Mouse (Mus musculus) gastrocnemius, postnatal 14 days (tissue): ENCODE measurements at regions not wholly inside any gene's neighbourhood (a gene's known extent, or its start where the extent isn't known, plus 50 kb on each side); places are given as distances from the start of the nearest gene placed in this dataset.

Source experiments
- DNase-seq: peaks from one replicate; pipeline ENCODE4 v3.0.0; 2021; ENCODE audit warnings: mixed read lengths
- intact Hi-C: fragments of 180-260 bp; cut with DNase I; formaldehyde crosslinking; loops from one replicate; pipeline ENCODE4 v1.15.1; 2025; ENCODE audit warnings: low total_unique reads

- no peak for DNase-seq
- intact Hi-C loops: no loop called here
These were observed 362.4 kb upstream of the Gm38303 start for GRCm38 (mm10) chr3:10697698-10698452.

DNA sequence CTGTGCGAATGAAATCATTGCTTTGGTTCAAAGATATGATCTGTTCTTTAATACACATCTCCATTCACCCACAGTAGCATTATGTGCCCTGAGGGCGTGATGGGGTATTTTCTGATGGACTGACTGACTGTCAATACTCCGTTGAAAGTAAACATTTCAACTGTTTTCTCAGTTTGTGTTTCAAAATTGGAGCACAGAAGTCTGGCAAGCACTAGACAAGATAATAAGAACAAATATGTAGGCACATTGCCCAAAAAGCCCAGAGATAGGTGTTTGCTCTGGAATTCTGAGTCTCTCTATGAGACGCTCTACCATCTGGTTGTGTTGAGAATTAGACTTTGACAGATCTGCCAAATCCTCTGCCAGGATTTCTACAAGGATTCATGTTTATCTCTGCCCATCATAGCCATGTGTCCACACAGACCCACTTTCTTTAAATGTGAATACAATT, 350.0 kb upstream of the Gm38303 start:
- intact Hi-C loops: no loop called here
- DNase-seq: no peak

GRCm38 (mm10) chr3:10684885-10685500, 349.5 kb upstream of the Gm38303 start:
- intact Hi-C loops: no loop called here

DNA sequence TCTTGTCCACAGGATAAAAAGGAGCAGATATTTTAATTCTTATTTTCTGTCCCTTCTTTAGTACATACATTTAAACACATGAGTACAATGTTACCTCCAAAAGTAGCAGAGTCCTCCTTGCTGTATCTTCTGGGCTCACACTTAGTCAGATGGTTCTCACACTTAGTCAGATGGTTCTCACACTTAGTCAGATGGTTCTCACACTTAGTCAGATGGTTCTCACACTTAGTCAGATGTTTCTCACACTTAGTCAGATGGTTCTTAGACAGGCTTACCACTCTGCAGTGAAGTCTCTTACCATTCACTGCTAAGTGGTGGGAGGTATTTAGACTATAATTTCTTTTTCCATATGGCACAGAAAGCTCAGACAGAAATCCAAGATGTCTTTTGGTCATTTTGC, 346.5 kb upstream of the Gm38303 start:
- no peak for DNase-seq
- intact Hi-C loops: no loop called here

More at GRCm38 (mm10) chr3:10684885-10685500, 349.5 kb upstream of the Gm38303 start:
- peak; percentile 41 for DNase-seq

DNA sequence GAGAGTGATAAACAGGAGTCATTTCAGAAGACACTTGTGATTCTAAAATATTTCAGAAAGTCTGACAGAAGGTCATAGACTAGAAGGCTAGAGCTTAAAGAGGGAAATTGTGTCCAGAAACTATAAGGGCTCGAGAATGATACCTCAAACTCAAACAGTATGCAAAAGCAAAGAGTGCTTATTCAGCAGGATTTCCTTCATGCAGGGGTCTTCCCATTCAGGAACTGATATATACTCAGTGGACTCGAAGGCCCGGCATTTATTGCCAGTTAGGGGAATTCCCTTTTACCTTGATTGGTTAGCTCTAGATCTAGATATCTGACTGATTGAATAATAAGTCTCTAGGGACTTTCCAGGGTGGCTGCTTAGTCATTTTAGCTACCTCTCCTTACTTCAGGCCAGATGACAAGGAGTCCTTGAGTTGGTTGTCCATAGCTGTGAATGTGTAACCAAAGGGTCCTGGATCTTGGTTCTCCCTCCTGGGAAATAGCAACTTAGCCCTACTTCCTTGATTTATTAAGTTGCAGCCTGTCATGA, 312.6 kb upstream of the Gm38303 start:
- DNase-seq: no peak
- intact Hi-C loops: no loop called here
